Mouse (Mus musculus) hindbrain, embryonic 16.5 days (tissue): ENCODE measurements around the gene Kl. TPM values are rescaled to one million over a fixed set of nuclear protein-coding genes. Genes with fewer than 3 reads are reported as not detected.

Source experiments
- ATAC-seq: fragments of 200-750 bp; cut with Nextera tagmentation; 2 replicates; pipeline ENCODE4 v1.8.0; 2017; ENCODE audit warnings: moderate TSS enrichment, moderate library complexity
- H3K27ac ChIP-seq: fragments of 300-500 bp; sonication (generic); 2 replicates; pipeline ENCODE4 v1.5.1; 2014; ENCODE audit warnings: low read depth, mild to moderate bottlenecking, control low read depth, low read length, moderate library complexity
- H3K27me3 ChIP-seq: fragments of 300-500 bp; sonication (generic); replicated peaks from 2 replicates; pipeline ENCODE4 v1.6.1; 2014; ENCODE audit warnings: low read length; ENCODE audit not compliant: control insufficient read depth, insufficient read depth
- H3K36me3 ChIP-seq: fragments of 300-500 bp; sonication (generic); 2 replicates; pipeline ENCODE4 v1.6.1; 2014; ENCODE audit warnings: mild to moderate bottlenecking, low read length, moderate library complexity, mixed read lengths; ENCODE audit not compliant: control insufficient read depth, insufficient read depth
- H3K4me1 ChIP-seq: fragments of 300-500 bp; sonication (generic); 2 replicates; pipeline ENCODE4 v1.6.1; 2014; ENCODE audit warnings: low read depth, low read length; ENCODE audit not compliant: control insufficient read depth, insufficient read depth
- H3K4me2 ChIP-seq: fragments of 300-500 bp; sonication (generic); 2 replicates; pipeline ENCODE4 v1.6.1; 2014; ENCODE audit warnings: mild to moderate bottlenecking, low read length, control low read depth, moderate library complexity
- H3K4me3 ChIP-seq: fragments of 300-500 bp; sonication (generic); 2 replicates; pipeline ENCODE4 v1.5.1; 2014; ENCODE audit warnings: mild to moderate bottlenecking, low read length, control low read depth, moderate library complexity
- H3K9ac ChIP-seq: fragments of 300-500 bp; sonication (generic); 2 replicates; pipeline ENCODE4 v1.6.1; 2014; ENCODE audit warnings: low read depth, mild to moderate bottlenecking, control low read depth, low read length, moderate library complexity
- H3K9me3 ChIP-seq: fragments of 300-500 bp; sonication (generic); 2 replicates; pipeline ENCODE4 v1.6.1; 2014; ENCODE audit warnings: mild to moderate bottlenecking, low read length, moderate library complexity; ENCODE audit not compliant: control insufficient read depth
- WGBS: fragments of 180-500 bp; shearing (Covaris S2); extraction: QIAGEN DNeasy Blood & Tissue Kit; methylation state at CpG from one replicate; pipeline ENCODE4 v1.1.7; 2014; 5-methylcytosine and 5-hydroxymethylcytosine counted together
- polyA plus RNA-seq: library from polyadenylated mRNA; unstranded; fragments of >200 nt; fragmentation: Nextera tagmentation; extraction: Ambion mirVana; gene quantifications from 2 replicates; pipeline ENCODE4 v1.2.1, GENCODE M21; 2015

The Kl gene
- 1.3 and 1.6 TPM in 2 replicates for polyA plus RNA-seq

DNA sequence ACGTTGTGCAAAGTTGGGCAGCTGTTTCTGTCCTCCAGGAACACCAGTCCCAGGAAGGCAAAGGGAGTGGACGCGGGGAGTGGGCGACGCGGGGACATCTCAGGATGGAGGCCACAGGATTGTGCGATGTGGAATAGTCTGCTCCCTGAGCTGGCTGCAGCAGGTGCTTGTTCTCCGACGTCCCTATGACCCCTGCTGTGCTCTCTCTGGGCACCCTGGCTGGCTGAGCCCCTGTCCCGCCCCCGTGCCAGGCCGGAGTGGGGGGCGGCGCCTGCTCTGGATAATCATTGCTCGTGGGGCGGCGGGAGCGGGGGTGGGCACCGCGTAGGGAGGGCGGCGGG, at the start of gene Kl:
Kl (plus strand) TSS at position 280 of the 341 bp plus-strand sequence.
- peaks cover 9% of the 10 kb centered on the region; the same call in 1 of the 2 replicates for H3K4me1 ChIP-seq
- WGBS: 7% methylated on average over 6 of the region's 22 CpGs
- H3K27me3 ChIP-seq: peaks cover 2% of the 10 kb centered on the region; the same call in 1 of the 2 replicates
- no peaks in the 10 kb centered on the region for H3K9me3 ChIP-seq
- ATAC-seq: peak; percentile 31
- peak within 1 kb of the TSS; percentile 58 for H3K4me3 ChIP-seq
- H3K4me2 ChIP-seq: peak within 1 kb of the TSS; percentile 79
- H3K27ac ChIP-seq: 0 out of 2 replicates have a peak within 1 kb of the TSS, but pooled peaks have one; percentile 27
- H3K36me3 ChIP-seq: no peaks in the 10 kb centered on the region
- H3K9ac ChIP-seq: peak within 1 kb of the TSS; percentile 68

DNA sequence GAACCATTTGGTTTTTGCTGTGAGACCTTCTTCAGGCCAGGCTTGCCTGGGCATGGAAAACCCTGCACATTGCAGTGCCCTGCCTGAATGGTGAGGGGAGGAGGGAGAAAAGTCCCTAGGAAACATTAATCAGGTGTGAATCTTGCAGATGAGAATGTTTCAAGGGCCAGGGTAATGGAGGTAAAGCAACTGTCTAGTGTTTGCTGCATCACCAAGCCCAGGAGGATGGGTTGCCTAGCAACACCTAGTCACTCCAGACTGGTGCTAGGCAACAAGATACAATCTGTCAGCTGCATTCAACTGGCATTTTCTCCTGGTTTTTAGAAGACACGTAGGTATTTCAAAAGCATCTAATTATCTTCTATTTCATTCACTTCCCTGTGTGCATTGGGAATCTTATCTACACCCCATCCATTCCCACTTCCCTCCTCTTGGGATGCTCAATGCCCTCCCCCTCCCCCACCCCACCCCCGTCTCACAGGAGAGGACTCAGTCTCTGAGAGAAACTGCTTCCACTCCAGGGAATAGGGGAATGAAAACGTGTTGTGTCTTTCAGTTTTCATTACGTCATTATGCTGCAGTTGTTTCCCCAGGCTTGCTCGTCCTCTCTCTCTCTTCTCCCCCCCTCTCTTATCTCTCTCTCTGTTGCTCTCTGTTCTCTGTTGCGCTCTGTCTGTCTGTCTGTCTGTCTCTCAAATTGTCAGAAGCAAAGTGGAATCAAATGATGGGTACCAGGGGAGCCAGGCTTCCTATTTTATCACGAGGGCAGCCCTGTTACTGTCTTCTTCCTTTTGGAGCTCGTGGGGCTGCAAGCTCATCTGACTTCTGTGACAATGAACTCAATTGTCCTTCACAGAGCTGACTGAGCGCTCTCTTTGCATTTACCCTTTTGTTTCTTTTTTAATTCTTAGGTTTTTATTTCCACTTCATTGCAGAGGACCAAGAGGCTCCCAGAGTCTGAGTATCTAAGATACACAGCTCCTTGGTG, 46.1 kb upstream of the Kl start:
- no peaks in the 10 kb centered on the region for H3K27me3 ChIP-seq
- no peaks in the 10 kb centered on the region for H3K9me3 ChIP-seq
- H3K4me2 ChIP-seq: peak overlapping the region; percentile 38
- H3K9ac ChIP-seq: no peak overlapping the region; the same call in 1 of the 2 replicates
- peak; percentile 98 for ATAC-seq
- 13% methylated on average over 9 of the region's 9 CpGs for WGBS
- no peaks in the 10 kb centered on the region for H3K36me3 ChIP-seq
- H3K27ac ChIP-seq: peak overlapping the region; percentile 88
- no peak overlapping the region for H3K4me3 ChIP-seq
- peaks cover 8% of the 10 kb centered on the region for H3K4me1 ChIP-seq

DNA sequence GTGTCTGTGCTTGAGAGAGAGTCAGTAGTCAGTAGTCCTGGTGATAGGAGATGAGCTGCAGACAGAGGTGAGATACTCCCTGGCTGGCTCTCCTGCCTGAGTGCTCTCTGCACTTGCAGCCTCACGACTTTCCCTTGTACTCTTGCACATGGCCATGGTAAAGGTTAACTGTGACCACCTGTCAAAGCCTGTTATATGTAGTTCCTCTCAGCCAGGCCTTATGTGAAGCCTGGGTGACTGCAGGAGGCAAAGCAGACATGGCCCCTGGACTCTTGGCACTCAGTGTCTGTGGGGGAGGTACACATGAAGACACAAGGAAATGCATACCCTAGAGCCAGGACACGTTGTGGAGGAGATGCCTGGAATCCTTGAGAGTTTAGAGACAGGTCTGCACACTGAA, 40.3 kb upstream of the Kl start:
- ATAC-seq: peak; percentile 24; the same call in 1 of the 2 replicates

DNA sequence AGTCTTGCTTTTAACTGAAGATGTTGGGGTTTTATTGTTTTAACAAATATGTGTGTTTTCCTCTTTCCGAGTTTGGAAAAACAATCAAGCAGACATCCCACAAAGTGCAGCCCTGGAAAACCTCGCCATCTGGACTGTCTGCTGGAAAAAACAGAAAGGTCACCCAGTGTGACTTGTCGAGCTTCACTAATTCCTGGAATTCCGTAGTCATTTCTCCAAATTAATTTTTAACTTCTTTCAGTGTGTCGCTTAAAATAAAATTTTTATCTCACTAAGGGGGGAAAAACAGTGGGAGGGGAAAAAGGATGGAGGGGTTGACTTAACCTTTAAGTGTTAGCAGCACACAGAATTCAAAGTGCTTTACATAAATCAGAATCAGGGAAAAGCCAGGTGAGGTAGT, 39.8 kb upstream of the Kl start:
- ATAC-seq: no peak
- H3K9me3 ChIP-seq: no peaks in the 10 kb centered on the region
- H3K27me3 ChIP-seq: no peaks in the 10 kb centered on the region
- no peak overlapping the region for H3K27ac ChIP-seq
- no peaks in the 10 kb centered on the region for H3K36me3 ChIP-seq
- no peak overlapping the region for H3K4me3 ChIP-seq
- H3K4me2 ChIP-seq: no peak overlapping the region
- WGBS: 37% methylated on average over 5 of the region's 5 CpGs
- H3K9ac ChIP-seq: no peak overlapping the region
- no peaks in the 10 kb centered on the region for H3K4me1 ChIP-seq

More for the DNA sequence above, 40.3 kb upstream of the Kl start:
- H3K4me2 ChIP-seq: no peak overlapping the region
- WGBS: 30% methylated on average over 2 of the region's 2 CpGs
- no peaks in the 10 kb centered on the region for H3K36me3 ChIP-seq
- peak overlapping the region; percentile 12; the same call in 1 of the 2 replicates for H3K27ac ChIP-seq
- no peak overlapping the region for H3K9ac ChIP-seq
- no peak overlapping the region for H3K4me3 ChIP-seq
- H3K27me3 ChIP-seq: no peaks in the 10 kb centered on the region
- peaks cover 2% of the 10 kb centered on the region; the same call in 1 of the 2 replicates for H3K4me1 ChIP-seq
- H3K9me3 ChIP-seq: no peaks in the 10 kb centered on the region

DNA sequence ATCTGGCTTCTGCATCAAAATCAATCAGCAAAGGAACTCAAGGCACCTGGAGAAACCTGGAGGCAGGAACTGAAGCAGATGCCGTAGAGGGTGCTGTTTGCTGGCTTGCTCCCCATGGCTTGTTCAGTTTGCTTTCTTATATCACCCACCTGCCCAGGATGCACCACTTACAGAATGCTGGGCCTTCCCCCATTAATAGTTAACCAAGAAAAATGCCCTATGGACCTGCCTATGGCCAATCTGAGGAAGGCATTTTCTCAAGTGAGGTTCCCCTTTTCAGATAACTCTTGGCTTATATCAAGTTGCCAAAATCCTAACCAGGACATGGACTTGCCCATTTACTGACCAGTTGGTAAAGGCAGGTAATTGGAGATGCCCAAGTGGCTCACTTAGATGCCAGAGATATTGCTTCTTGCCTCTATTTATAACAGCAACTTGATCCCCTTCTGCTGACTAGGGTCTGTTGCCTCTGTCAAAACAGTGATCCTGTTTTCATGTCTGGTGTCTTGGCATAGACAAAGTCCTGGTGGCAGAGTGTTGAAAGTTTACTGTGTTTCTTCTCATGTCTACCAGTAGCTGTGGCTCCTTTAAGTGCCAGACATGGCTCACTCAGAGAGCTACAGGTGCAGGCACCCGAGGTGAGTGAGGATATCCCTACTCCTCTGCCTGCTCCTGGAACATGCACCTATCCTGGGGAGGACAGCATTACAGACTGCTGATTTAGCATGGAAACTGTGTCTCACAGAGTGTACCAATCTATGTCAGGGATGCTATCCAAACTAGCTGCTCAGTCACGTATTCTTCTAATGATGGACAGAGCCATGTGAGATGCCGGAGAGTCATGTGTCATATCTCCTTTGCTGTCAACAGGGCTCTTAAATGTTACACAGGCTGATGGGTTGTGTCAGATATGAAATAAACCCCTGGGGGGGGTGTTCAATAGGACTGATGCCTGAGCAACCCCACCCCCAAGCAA, 37.0 kb upstream of the Kl start:
- Histone ChIP-seq H3K27me3 (no peaks in the 10 kb centered on the region), H3K4me3 (no peak overlapping the region), H3K4me2 (no peak overlapping the region), H3K36me3 (no peaks in the 10 kb centered on the region), H3K27ac (no peak overlapping the region), H3K9ac (no peak overlapping the region), H3K9me3 (no peaks in the 10 kb centered on the region), H3K4me1 (no peaks in the 10 kb centered on the region; the same call in 1 of the 2 replicates)
- ATAC-seq: no peak
- 81% methylated on average over 4 of the region's 4 CpGs for WGBS

DNA sequence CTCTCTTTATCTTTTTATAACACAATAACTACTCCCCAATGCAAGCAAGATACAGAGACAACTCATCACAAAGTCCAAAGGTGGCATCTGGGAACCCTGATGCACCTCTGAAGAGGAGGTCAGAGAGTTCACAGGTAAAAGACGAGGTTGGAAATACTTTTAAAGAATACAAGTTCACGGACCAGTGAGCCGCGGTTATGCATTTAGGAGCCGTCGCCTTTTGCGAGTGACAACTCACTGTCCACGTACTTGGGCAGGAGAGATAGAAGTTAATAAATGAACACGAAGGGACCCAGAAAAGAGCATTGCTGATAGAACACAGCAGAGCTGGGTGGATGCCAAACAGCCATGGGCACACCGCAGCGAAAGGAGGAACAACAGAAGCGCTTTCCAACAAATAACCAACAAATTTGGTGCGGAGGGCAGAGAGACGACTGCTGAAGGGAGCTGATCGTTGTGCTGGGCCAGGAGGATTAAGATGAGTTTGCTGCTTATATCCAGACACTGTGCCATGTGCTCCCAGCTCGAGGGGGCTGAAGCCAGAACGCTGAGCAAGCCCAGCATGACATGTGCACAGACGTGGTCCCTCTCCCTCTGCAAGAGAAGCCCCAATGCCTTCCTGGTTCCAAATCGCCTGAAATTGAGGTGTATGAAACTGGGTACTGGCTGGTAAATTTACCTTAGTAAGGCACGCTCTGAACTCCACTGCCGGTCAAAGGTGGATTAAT, 35.1 kb upstream of the Kl start:
- H3K9me3 ChIP-seq: no peaks in the 10 kb centered on the region
- no peaks in the 10 kb centered on the region; the same call in 1 of the 2 replicates for H3K4me1 ChIP-seq
- no peak overlapping the region for H3K4me2 ChIP-seq
- no peaks in the 10 kb centered on the region for H3K27me3 ChIP-seq
- H3K36me3 ChIP-seq: no peaks in the 10 kb centered on the region
- H3K4me3 ChIP-seq: no peak overlapping the region
- 68% methylated on average over 21 of the region's 21 CpGs for WGBS
- H3K9ac ChIP-seq: no peak overlapping the region
- no peak for ATAC-seq
- H3K27ac ChIP-seq: no peak overlapping the region

DNA sequence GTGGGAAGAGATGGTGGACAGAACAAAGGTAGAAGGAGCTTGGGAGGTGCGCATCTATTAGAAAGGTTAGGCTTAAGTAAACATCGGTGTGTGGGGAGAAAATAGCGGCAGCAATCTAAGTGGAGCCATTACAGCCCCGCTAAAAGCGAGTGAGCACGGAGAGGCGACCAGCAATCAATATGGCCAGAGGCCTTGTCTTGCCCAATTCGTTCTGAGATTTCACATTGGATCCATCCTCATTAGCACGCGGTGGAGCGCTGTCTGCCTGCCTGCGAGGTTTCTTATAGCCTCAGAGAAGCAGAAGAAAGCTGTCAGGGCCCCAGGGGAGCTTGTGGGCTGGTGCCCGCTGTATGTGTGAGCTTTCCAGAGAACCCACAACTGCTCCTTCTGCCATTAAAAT, 33.8 kb upstream of the Kl start:
- no peaks in the 10 kb centered on the region for H3K36me3 ChIP-seq
- no peak overlapping the region for H3K27ac ChIP-seq

DNA sequence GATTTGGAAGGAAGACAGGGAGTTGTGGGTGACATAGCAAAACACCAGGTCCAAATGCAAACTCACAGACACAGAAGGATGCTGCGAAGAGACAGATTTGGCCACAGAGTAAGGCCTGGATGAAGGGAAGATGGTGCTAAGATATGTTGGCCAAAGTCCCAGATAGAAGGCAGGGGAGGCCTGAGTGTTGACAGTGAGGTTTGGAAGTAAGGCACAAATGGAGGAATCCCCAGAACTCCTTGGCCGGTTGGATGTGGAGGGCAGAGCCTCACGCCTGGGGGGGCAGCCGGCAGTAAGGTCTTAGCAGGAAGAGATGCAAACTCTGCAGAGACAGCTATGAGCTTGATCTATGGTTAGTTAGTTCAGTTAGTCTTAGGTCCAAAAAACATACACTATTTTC, 33.1 kb upstream of the Kl start:
- Histone ChIP-seq H3K27ac (no peak overlapping the region), H3K36me3 (no peaks in the 10 kb centered on the region), H3K4me2 (no peak overlapping the region), H3K4me3 (no peak overlapping the region), H3K9me3 (no peaks in the 10 kb centered on the region), H3K9ac (no peak overlapping the region), H3K4me1 (no peaks in the 10 kb centered on the region; the same call in 1 of the 2 replicates), H3K27me3 (no peaks in the 10 kb centered on the region)
- no peak for ATAC-seq
- WGBS: 82% methylated on average over 4 of the region's 4 CpGs

More for the DNA sequence above, 33.8 kb upstream of the Kl start:
- ATAC-seq: no peak
- no peaks in the 10 kb centered on the region for H3K9me3 ChIP-seq
- WGBS: 59% methylated on average over 13 of the region's 13 CpGs
- H3K4me3 ChIP-seq: no peak overlapping the region
- H3K4me2 ChIP-seq: no peak overlapping the region
- H3K9ac ChIP-seq: no peak overlapping the region; the same call in 1 of the 2 replicates
- no peaks in the 10 kb centered on the region for H3K27me3 ChIP-seq
- H3K4me1 ChIP-seq: no peaks in the 10 kb centered on the region; the same call in 1 of the 2 replicates
